Mouse (Mus musculus) CH12.LX (cell line): ENCODE measurements around the gene Prss12. TPM values are rescaled to one million over a fixed set of nuclear protein-coding genes. Genes with fewer than 3 reads are reported as not detected.

ENCODE experiments used
- DNase-seq: peaks from one replicate; pipeline ENCODE4 v3.0.0-alpha.2; 2013; ENCODE audit errors: extremely low read depth
- H3K27ac ChIP-seq: 2 replicates; pipeline ENCODE4 v1.5.1; 2012; ENCODE audit warnings: low read depth, mild to moderate bottlenecking, control low read depth, moderate library complexity; ENCODE audit not compliant: insufficient read depth
- H3K27me3 ChIP-seq: replicated peaks from 2 replicates; pipeline ENCODE3; 2012; ENCODE audit warnings: inconsistent platforms
- H3K36me3 ChIP-seq, 2 experiments: replicated peaks in 1 of 2; 2 replicates each; pipeline versions ENCODE3 to v1.6.1; 2012; ENCODE audit warnings: inconsistent platforms in 1 of 2, low read length in 1 of 2, mild to moderate bottlenecking in 1 of 2, mixed read lengths in 1 of 2, moderate library complexity in 1 of 2; ENCODE audit not compliant: control insufficient read depth in 1 of 2, insufficient read depth in 1 of 2
- H3K4me1 ChIP-seq, 2 experiments: 2 replicates each; pipeline ENCODE4 v1.6.1; 2012; ENCODE audit warnings: inconsistent platforms in 1 of 2, moderate library complexity in 1 of 2; ENCODE audit not compliant: insufficient read depth in 2 of 2, control insufficient read depth in 1 of 2
- H3K4me2 ChIP-seq: 2 replicates; pipeline ENCODE4 v1.6.1; 2012; ENCODE audit warnings: low read depth, mild to moderate bottlenecking, control low read depth; ENCODE audit not compliant: poor library complexity, insufficient read depth, severe bottlenecking
- H3K4me3 ChIP-seq, 3 experiments: fragments of 150-350 bp in 1 of 3; sonication (generic) in 1 of 3; replicated peaks in 1 of 3; 2 replicates each; pipeline versions ENCODE3 to v1.5.1; 2011 to 2012; ENCODE audit warnings: low read depth in 2 of 3, low read length in 2 of 3, mild to moderate bottlenecking in 2 of 3, moderate library complexity in 2 of 3, control low read depth in 1 of 3, improper control_type of control experiment in 1 of 3, inconsistent platforms in 1 of 3, mixed read lengths in 1 of 3; ENCODE audit not compliant: poor library complexity in 1 of 3
- H3K79me2 ChIP-seq: replicated peaks from 2 replicates; pipeline ENCODE4 v1.6.1; 2012; ENCODE audit warnings: mild to moderate bottlenecking, moderate library complexity; ENCODE audit not compliant: control insufficient read depth, poor library complexity, insufficient read depth, severe bottlenecking; ENCODE audit errors: extremely low read depth
- H3K9ac ChIP-seq: 2 replicates; pipeline ENCODE4 v1.6.1; 2012; ENCODE audit warnings: low read depth, mild to moderate bottlenecking, control low read depth, moderate library complexity; ENCODE audit not compliant: insufficient read depth
- H3K9me3 ChIP-seq: replicated peaks from 2 replicates; pipeline ENCODE3; 2012; ENCODE audit warnings: low read length, inconsistent platforms, mixed read lengths
- BHLHE40 ChIP-seq: IDR thresholded peaks from 2 replicates; pipeline ENCODE4 v1.6.1; 2011; ENCODE audit warnings: mild to moderate bottlenecking, low read depth, low read length, improper control_type of control experiment
- CHD2 ChIP-seq: IDR thresholded peaks from 2 replicates; pipeline ENCODE4 v1.6.1; 2011; ENCODE audit warnings: low read length, improper control_type of control experiment
- CTCF ChIP-seq, 2 experiments: IDR thresholded peaks in 1 of 2; conservative IDR thresholded peaks in 1 of 2; 2 replicates each; pipeline ENCODE4 v1.5.1; 2011 to 2012; ENCODE audit warnings: low read depth in 2 of 2, low read length in 2 of 2, improper control_type of control experiment in 1 of 2, inconsistent platforms in 1 of 2, mild to moderate bottlenecking in 1 of 2, moderate library complexity in 1 of 2
- E2F4 ChIP-seq: IDR thresholded peaks from 2 replicates; pipeline ENCODE4 v1.6.1; 2011; ENCODE audit warnings: low read depth, low read length, improper control_type of control experiment; ENCODE audit not compliant: insufficient replicate concordance
- ELF1 ChIP-seq: IDR thresholded peaks from 2 replicates; pipeline ENCODE4 v1.6.1; 2014; ENCODE audit warnings: low read depth, mild to moderate bottlenecking, inconsistent platforms, low read length, improper control_type of control experiment
- ETS1 ChIP-seq: conservative IDR thresholded peaks from 2 replicates; pipeline ENCODE4 v1.6.1; 2012; ENCODE audit warnings: low read depth, mild to moderate bottlenecking, inconsistent platforms, low read length, improper control_type of control experiment, moderate library complexity
- IRF4 ChIP-seq: IDR thresholded peaks from 2 replicates; pipeline ENCODE4 v1.6.1; 2014; ENCODE audit warnings: low read depth, mild to moderate bottlenecking, inconsistent platforms, low read length, improper control_type of control experiment
- KAT2A ChIP-seq: IDR thresholded peaks from 2 replicates; pipeline ENCODE4 v1.6.1; 2012; ENCODE audit warnings: low read length, improper control_type of control experiment, inconsistent platforms; ENCODE audit not compliant: insufficient replicate concordance
- MAZ ChIP-seq: IDR thresholded peaks from 2 replicates; pipeline ENCODE4 v1.6.1; 2012; ENCODE audit warnings: low read depth, mild to moderate bottlenecking, inconsistent platforms, low read length, improper control_type of control experiment, moderate library complexity
- MXI1 ChIP-seq: IDR thresholded peaks from 2 replicates; pipeline ENCODE4 v1.6.1; 2011; ENCODE audit warnings: mild to moderate bottlenecking, low read depth, low read length, improper control_type of control experiment
- NELFE ChIP-seq: IDR thresholded peaks from 2 replicates; pipeline ENCODE4 v1.6.1; 2011; ENCODE audit warnings: low read depth, low read length, improper control_type of control experiment
- POLR2A ChIP-seq: IDR thresholded peaks from 2 replicates; pipeline ENCODE4 v1.6.1; 2011; ENCODE audit warnings: low read depth, mild to moderate bottlenecking, improper control_type of control experiment, low read length
- RAD21 ChIP-seq: IDR thresholded peaks from 2 replicates; pipeline ENCODE4 v1.6.1; 2011; ENCODE audit warnings: low read depth, mild to moderate bottlenecking, low read length, improper control_type of control experiment, moderate library complexity
- SMC3 ChIP-seq: IDR thresholded peaks from 2 replicates; pipeline ENCODE4 v1.6.1; 2011; ENCODE audit warnings: low read depth, low read length, improper control_type of control experiment
- TCF12 ChIP-seq: IDR thresholded peaks from 2 replicates; pipeline ENCODE4 v1.6.1; 2014; ENCODE audit warnings: low read depth, mild to moderate bottlenecking, inconsistent platforms, low read length, improper control_type of control experiment
- UBTF ChIP-seq: IDR thresholded peaks from 2 replicates; pipeline ENCODE4 v1.6.1; 2012; ENCODE audit warnings: low read depth, mild to moderate bottlenecking, inconsistent platforms, low read length, improper control_type of control experiment, moderate library complexity
- USF1 ChIP-seq: IDR thresholded peaks from 2 replicates; pipeline ENCODE4 v1.6.1; 2014; ENCODE audit warnings: low read depth, mild to moderate bottlenecking, inconsistent platforms, low read length, improper control_type of control experiment
- ZNF384 ChIP-seq: IDR thresholded peaks from 2 replicates; pipeline ENCODE4 v1.6.1; 2012; ENCODE audit warnings: low read depth, low read length, improper control_type of control experiment, inconsistent platforms
- dilution Hi-C: fragments of 300-500 bp; cut with MboI; formaldehyde crosslinking; loops from 2 replicates; pipeline ENCODE4 v1.14.3; 2020; ENCODE audit warnings: low sequenced_read_pairs; ENCODE audit not compliant: extremely low pct_unique_long_range_greater_than_20kb, extremely low pct_ligation_motif_present
- in situ Hi-C: fragments of 300-500 bp; cut with MboI; formaldehyde crosslinking; loops from 3 replicates; pipeline ENCODE4 v1.14.3; 2019; ENCODE audit warnings: low sequenced_read_pairs, low pct_ligation_motif_present, low pct_unique_long_range_greater_than_20kb, mixed read lengths
- polyA plus RNA-seq: library from polyadenylated mRNA; unstranded; fragments of >175 nt; gene quantifications from 2 replicates; pipeline ENCODE4 v1.2.1, GENCODE M21; 2012; ENCODE audit warnings: low read depth; ENCODE audit not compliant: insufficient read length
- total RNA-seq, 2 experiments: library from RNA; depleted of rRNA; stranded (reverse); fragments of 300-350 nt in 1 of 2; fragments of >200 nt in 1 of 2; gene quantifications; 2 replicates each; pipeline ENCODE4 v1.2.3; 2012 to 2014

Gene Prss12
- total and polyA plus RNA-seq, 3 experiments, result 0.13 TPM; not detected in 2

DNA sequence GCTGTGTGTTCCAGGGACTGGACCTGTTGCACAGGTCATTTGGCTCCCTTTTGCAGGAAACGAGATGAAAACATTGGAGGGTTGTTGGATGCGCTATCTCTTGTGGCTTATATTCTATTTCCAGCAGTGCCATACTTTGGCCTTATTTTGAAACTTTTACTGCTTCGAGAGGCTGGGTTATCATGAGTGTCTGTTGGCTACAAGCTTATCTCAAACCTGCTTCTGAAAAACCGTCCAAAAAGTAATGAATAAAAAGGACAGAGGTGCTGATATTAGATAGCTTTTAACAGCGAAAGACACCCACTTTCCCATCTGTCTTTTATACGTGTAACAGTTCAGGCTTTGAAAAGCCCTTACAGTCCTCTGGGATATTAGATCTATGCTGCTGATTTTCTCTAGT, 107.2 kb downstream of the Prss12 start:
- no peaks in the 10 kb centered on the region for H3K9me3 ChIP-seq
- H3K4me2 ChIP-seq, result no peak overlapping the region
- H3K36me3 ChIP-seq, result no peaks in the 10 kb centered on the region
- in situ Hi-C loops (no loop called here), dilution Hi-C loops (no loop called here)
- no peaks in the 10 kb centered on the region for H3K79me2 ChIP-seq
- no peaks in the 10 kb centered on the region for H3K27me3 ChIP-seq
- H3K4me1 ChIP-seq, result no peaks in the 10 kb centered on the region
- TF ChIP-seq UBTF (no peak), POLR2A (no peak), TCF12 (no peak), ELF1 (no peak), BHLHE40 (no peak)
- TF ChIP-seq, all 38 proteins: peak for 0
- Histone ChIP-seq H3K4me3 (no peak overlapping the region), H3K9ac (no peak overlapping the region), H3K27ac (no peak overlapping the region)
- DNase-seq, result no peak

DNA sequence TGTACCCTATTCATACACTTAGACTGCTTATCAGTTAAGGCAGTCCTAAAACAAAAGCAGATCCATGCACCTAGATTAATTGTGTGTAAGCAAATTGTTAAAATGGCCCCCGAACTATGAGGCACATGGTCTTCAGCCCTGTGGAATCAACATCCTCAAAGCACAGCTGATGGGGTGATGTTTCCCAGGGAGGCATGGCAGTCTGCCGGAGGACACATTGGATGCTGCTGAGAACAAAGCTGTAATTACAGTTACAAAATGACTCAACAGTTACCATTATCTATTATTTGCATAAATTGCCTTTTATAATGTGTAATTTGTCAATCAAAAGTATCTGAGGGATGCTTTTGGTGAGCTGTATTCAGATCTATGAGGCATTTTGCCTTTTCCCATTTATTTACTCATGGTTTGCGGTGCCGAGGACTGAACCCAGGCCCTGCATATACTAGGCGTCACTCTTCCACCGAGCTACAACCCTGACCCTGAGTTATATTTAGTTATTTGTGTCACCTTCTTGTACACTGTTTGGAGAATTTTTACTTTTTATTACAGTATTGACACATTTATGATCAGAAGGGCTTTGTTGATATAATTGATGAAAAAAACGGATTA, 108.6 kb downstream of the Prss12 start:
- no peaks in the 10 kb centered on the region for H3K36me3 ChIP-seq
- TF ChIP-seq CHD2 (no peak), RAD21 (no peak), ELF1 (no peak), ZNF384 (no peak), POLR2A (no peak), BHLHE40 (no peak), CTCF (conservative IDR thresholded peaks at IDR 0.05 in 1 of 2, IDR thresholded peaks at IDR 0.05 in 1 of 2; ENCODE audit: low read depth in 2 of 2, low read length in 2 of 2) (no peak), KAT2A (no peak), MXI1 (no peak), SMC3 (no peak), NELFE (no peak), IRF4 (no peak), MAZ (no peak), ETS1 (no peak), E2F4 (no peak), TCF12 (no peak), USF1 (no peak)
- in situ Hi-C loops (no loop called here), dilution Hi-C loops (no loop called here)
- DNase-seq, result no peak
- H3K27me3 ChIP-seq, result no peaks in the 10 kb centered on the region
- H3K79me2 ChIP-seq, result no peaks in the 10 kb centered on the region
- H3K4me3 ChIP-seq, result no peak overlapping the region
- no peak overlapping the region for H3K9ac ChIP-seq
- no peaks in the 10 kb centered on the region for H3K9me3 ChIP-seq
- no peak overlapping the region for H3K27ac ChIP-seq
- no peak overlapping the region for H3K4me2 ChIP-seq
- peaks cover 3 to 4% of the 10 kb centered on the region in 2 experiments; a peak in 2 of 4 replicates for H3K4me1 ChIP-seq

Other genes starting within 250 kb of the Prss12 start
- 0.21 and 1.1 TPM in 2 replicates for gene Synpo2, start 210.8 kb upstream of the Prss12 start, total RNA-seq (2012; rRNA removed)
- gene Synpo2, start 210.8 kb upstream of the Prss12 start, total RNA-seq (2014; rRNA removed), result 0.13 TPM in 1 of 2 replicates, not detected in the other
- 0.03 and 0.13 TPM in 2 replicates for gene Synpo2, start 210.8 kb upstream of the Prss12 start, polyA plus RNA-seq
- gene Sec24d, start 179.5 kb upstream of the Prss12 start, total RNA-seq (2012; rRNA removed), result 33.1 and 37.1 TPM in 2 replicates
- gene Sec24d, start 179.5 kb upstream of the Prss12 start, total RNA-seq (2014; rRNA removed), result 45.8 and 50.9 TPM in 2 replicates
- gene Sec24d, start 179.5 kb upstream of the Prss12 start, polyA plus RNA-seq, result 51.4 and 51.7 TPM in 2 replicates
- 5.7 and 6.0 TPM in 2 replicates for gene Mettl14, start 60.8 kb upstream of the Prss12 start, total RNA-seq (2012; rRNA removed)
- gene Mettl14, start 60.8 kb upstream of the Prss12 start, total RNA-seq (2014; rRNA removed), result 8.1 and 8.7 TPM in 2 replicates
- 12.8 and 13.3 TPM in 2 replicates for gene Mettl14, start 60.8 kb upstream of the Prss12 start, polyA plus RNA-seq
- gene Ndst3, start 243.9 kb downstream of the Prss12 start, total RNA-seq (2012; rRNA removed), result 0.04 TPM in 2 replicates
- gene Ndst3, start 243.9 kb downstream of the Prss12 start, total RNA-seq (2014; rRNA removed), result not detected in 2 replicates
- 0.06 TPM in 1 of 2 replicates, not detected in the other for gene Ndst3, start 243.9 kb downstream of the Prss12 start, polyA plus RNA-seq